Mouse (Mus musculus): ENCODE measurements around the gene Tle2.

The Tle2 gene

DNA sequence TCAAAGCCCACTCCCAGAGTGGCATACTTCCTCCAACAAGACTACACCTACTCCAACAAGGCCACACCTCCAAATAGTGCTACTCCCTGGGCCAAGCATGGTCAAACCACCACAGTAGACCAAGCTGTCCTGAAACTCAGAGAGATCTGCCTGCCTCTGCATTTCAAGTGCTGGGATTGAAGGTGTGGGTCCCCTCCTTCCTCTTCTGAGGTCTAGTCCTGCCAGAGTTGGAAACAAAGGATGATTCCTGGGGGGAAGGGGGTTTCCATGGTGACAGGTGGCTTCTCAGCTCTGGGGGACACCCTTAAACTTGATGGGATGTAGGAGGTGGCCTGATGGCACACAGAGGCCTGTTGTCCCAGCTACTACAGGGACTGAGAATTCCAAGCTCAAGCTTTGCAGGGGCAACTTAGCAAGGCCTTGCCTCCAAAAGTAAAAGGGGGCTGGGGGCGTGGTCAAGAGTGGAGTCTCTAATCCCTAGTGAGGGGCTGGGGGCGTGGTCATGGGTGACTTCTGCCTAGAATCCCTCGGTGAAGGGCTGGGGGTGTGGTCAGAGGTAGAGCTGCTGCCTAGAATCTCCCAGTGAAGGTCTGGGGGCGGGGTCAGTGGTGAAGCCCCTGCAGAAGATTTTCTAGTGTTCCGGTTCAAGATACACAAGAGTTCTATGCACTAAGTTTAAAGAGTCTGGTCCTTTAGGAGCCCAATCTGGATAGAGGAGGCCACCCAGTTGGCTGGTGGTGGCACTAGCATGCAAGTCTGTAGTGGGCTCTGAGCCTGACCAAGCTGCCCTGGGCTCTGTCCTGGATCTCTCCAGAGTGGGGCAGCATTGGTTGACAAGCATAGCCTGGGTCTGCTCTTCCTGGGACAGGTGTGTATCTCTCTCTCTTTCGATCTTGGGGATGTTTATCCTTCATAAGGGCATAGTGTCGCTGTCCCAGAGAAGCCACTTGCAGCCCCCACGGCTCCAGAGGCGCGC, at the start of gene Tle2:
Tle2 (plus strand) TSS at position 481 of the 976 bp plus-strand sequence.
- 29% methylated on average over 10 of the region's 10 CpGs for WGBS

GRCm38 (mm10) chr10:81525017-81525694, 49.2 kb upstream of the Tle2 start:
- 69% methylated on average over 12 of the region's 13 CpGs for WGBS

GRCm38 (mm10) chr10:81526779-81527178, 47.6 kb upstream of the Tle2 start:
- 13% methylated on average over 14 of the region's 14 CpGs for WGBS

DNA sequence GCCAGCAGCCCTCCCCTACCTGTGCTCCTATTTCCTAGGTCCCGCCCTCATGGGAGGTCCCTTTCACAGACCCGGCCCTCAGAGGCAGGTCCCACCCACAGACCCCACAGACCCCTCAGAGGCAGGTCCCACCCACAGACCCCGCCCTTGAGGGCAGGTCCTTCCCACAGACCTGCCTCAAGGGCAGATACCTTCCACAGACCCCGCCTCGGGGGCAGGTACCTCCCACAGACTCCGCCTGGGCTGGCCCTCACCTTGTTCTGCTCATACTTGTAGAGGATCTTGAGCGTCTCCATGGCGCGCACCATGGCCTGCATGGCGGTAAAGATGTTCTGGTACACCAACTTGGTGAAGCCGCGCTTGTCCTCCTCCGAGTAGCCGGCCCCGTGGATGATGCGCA, 39.5 kb upstream of the Tle2 start:
- WGBS, result 77% methylated on average over 16 of the region's 16 CpGs

GRCm38 (mm10) chr10:81536734-81537133, 37.6 kb upstream of the Tle2 start:
- WGBS, result 73% methylated on average over 6 of the region's 6 CpGs

- 96% methylated on average over 2 of the region's 2 CpGs for WGBS
Measured at GRCm38 (mm10) chr10:81537429-81537828, 36.9 kb upstream of the Tle2 start.

DNA sequence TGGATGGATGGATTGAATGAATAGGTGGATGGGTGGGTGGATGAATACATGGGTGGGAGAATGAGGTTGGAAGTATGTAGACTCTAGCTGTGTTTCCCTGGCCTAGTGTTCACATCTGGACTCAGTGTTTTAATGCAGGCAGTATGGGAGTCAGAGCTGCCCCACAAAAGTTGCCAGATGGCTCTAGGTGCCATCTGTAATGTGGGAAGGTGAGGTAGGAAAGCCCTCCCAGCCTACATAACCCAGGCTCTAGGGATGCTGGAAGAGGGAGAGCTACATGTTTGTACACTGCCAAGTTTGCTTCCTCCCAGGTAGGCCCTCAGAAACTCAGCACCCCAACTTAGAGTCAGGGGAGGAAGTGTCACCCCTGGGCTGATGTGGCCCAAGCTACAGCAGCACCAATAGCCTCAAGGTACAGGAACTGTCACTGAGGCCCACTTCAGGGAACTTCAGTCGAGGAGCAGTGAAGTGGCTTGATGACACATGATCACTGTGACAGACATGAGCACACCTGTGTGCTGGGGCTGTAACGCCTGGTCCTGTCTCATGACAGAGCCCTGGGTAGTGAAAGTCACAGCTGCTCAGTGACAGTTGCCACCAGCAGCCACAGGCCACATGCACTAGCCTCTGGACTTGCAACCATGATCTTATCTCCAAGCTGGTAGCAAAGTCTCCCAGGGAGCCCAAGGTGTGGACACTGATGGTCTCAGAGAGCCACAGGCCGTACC, 35.9 kb upstream of the Tle2 start:
- 67% methylated on average over 3 of the region's 3 CpGs for WGBS

- 67% methylated on average over 5 of the region's 5 CpGs for WGBS
Measured at GRCm38 (mm10) chr10:81541363-81541762, 33.0 kb upstream of the Tle2 start.

DNA sequence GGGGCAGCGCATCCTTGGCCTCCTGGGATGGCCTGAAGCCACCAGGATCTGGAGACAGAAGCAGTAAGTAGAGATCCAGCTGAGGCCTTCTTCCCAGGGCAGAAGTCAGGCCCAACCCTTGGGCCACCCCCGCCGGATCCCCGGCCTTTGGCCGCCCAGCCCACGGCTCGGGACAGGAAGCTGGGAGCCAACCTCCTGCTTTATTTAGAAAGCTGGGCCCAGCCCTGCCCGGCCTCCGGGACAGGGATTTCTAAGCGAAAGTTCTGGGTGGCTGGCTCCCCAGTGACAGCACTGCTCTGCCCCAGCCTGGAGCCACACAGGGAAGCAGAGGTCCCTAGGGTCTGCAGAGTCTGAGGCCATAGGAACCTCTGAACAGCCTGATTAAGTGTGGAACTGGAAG, 32.6 kb upstream of the Tle2 start:
- WGBS, result 67% methylated on average over 10 of the region's 10 CpGs

DNA sequence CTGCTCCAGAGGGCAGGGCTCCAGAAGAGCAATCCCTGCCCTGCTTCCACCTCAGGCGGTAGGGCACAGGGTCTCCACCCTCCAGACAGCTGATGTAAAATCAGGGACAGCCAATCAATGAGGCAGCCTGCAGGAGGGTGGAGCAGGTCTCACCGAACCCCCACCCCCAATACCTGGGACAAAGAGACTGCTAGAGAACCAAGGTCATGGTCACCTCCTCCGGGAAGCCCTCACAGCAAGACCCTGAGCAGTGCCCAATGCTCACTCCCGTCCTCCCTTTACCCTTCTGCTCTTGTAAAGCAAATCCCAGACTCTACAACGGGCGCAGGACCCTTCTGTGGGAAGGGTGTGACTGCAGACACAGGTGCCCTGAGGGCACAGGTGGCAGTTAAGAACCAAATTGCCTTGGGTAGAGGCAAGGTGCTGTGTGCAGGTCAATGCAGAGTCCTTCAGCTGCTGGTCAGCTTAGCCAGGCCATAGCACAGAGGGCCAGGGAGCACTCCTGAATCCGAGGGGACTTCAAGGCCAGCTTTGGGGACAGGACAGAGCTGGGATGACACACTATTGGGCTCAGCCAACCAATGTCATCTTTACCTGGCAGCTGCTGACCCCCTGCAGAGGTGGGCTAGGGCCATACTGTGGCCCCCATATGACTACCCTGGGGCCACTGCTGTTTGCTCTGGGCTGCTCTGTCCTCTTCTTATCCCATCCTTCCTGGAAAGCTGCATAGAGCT, 31.5 kb upstream of the Tle2 start:
- WGBS, result 78% methylated on average over 7 of the region's 7 CpGs

GRCm38 (mm10) chr10:81543633-81544032, 30.7 kb upstream of the Tle2 start:
- WGBS, result 28% methylated on average over 1 of the region's 1 CpGs

DNA sequence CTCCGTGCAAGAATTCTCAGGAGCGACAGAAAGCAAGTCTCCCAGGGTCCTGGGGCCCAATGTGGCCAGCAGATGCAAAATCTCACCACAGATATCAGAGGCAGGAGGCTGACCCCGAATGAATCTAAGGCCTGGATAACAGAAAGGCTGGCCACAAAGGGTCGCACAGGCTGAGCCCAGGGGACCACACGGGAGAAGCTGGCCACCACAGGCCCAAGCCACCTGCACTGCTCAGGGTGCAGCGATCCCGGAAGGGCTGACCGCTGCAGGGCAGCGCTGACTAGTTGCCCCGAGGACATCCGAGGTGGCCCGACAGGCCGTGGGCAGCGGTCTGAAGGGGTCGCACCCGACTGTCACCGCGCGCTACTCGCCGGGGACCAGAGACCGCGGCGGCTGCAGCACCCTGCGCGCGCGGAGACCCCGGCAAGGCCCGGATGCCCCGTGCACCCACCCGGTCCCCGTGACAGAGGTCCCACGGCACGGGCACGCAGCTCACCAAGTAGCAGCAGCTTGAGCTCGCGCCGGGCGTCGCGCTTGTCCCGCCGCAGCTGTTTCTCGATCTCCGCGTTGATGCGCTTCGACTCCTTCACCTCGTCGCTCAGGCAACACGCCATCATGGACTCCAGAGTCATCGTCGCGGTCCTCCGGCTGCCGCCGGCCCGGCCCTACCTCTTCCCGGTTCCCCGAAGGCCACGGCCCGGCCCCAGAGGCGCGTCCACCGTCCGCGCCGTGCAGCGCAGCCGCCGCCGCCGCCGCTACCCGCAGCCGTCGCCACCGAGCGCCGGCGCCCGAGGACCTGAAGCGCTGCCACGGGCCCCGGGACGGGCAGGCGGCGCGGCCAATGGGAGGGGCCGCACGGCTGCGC, 29.8 kb upstream of the Tle2 start:
- under 1% methylated on average over 90 of the region's 93 CpGs for WGBS

DNA sequence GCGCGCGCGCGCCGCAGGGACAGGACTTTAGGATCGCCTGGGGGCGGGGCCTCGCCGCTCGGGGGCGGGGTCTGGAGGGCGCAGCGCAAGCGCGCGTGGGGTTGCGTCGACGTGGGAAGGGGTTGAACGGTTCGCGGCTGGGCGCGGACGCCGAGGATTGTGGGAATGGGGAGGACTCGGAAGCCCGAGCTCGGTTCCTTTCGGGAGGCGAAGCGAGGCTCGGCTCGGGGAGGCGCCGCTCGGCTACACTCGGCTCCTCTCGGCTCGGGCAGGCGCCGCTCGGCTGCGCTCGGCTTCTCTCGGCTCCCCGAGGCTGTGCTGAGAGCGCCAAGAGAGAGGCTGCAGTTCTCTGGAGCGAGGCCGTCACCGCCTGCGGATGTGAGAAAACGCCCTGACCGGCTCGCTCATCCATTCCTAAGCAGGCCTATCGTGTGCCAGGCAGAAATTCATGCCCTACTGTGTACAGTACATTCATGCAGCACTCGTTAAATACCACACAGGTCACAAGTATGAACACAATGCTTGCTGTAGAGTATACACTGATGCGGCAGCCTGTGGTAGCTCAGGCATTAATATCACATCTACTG, 29.1 kb upstream of the Tle2 start, which contains the start of gene Gna11:
Gna11 (minus strand) TSS at position 30 of the 587 bp plus-strand sequence.
- under 1% methylated on average over 58 of the region's 59 CpGs for WGBS

GRCm38 (mm10) chr10:81546332-81546731, 28.0 kb upstream of the Tle2 start:
- WGBS, result 91% methylated on average over 5 of the region's 5 CpGs

DNA sequence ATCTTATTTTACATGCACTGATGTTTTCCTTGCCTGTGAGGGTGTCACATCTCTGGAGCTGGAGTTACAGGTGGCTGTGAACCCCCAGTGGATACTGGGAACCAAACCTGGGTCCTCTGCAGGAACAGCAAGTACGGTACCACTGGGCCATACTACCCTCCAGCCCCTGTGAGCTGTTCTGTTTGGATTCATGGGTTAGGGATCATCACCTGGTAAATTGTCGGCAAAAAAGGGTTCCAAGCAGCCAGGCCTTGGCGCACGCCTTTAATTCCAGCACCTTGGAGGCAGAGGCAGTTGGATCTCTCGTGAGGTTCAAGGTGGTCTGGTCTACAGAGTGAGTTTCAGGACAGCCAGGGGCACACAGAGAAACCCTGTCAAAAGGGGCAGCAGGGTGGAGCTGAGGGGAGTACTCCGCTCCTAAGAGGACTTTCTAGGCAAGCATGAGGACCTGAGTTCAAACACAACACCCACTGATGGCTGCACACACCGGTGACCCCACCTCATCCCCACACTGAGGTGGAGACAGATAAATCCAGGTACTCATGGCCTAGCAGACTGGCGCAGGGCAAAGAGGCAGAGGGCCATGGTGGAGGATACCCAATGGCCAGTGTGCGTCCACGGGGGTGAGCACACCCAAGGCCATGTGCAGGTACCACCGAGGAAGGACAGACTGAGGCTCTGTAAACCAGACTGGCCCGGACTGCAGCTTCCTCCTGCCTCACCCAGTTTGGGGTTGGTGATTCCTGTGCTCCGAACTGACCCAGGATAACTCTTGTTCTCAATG, 27.4 kb upstream of the Tle2 start:
- 94% methylated on average over 13 of the region's 13 CpGs for WGBS

- WGBS, result 89% methylated on average over 5 of the region's 5 CpGs
Measured at GRCm38 (mm10) chr10:81548944-81549343, 25.4 kb upstream of the Tle2 start.

DNA sequence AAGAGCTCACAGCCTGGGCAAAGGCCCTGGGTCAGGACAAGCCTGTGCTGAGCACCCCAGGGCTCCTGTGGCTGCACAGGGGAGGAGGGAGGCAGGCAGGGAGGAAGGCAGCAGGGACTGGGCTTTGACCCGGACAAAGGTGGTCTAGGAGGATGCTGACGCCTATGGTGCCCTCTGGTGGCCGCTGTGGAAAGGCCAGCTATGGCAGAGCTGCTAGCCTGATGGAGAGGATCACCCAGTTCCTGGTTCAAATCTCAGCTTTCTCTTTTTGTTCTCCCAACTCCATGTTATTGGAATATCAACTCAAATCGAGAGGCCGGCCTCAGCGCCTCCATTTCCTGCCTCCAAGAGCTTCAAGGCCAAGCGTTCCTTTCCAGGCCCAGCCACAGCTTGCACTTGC, 24.1 kb upstream of the Tle2 start:
- 15% methylated on average over 7 of the region's 7 CpGs for WGBS

DNA sequence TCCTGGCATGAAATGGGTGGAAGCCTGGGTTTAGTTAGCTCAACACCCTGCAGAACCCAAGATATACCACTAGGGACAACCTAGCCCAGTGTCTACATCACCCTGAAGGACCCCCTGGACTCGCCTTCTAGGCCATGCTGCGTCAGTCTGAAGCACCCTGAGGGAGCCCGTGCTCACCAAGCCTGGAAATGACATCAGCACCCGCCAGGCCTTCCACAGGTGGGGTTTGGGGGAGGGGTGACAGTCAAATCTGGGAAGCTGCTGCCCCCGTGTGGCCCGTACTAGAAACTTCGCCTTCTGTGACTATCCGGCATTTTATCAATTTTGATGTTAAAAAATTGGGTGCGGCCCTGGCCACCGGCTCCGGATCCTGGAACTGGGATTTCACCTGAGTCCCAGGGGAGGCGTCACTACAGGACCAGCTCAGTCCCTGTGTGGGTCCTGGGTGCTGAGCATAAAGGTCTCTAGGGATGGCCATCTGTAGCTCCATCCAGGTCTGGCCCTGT, 22.7 kb upstream of the Tle2 start:
- WGBS, result 2% methylated on average over 12 of the region's 12 CpGs

GRCm38 (mm10) chr10:81553232-81553631, 21.1 kb upstream of the Tle2 start:
- 90% methylated on average over 5 of the region's 5 CpGs for WGBS
